Mouse (Mus musculus): ENCODE measurements around the gene Limch1. TPM values are rescaled to one million over a fixed set of nuclear protein-coding genes. Genes with fewer than 3 reads are reported as not detected.

The Limch1 gene
- polyA plus RNA-seq, 1 experiment from 2014 or later: 16.1 TPM

- Histone ChIP-seq H3K4me2 (ENCODE audit: low read length) (no peak overlapping the region), H3K4me3 (ENCODE audit: low read depth, low read length) (no peak overlapping the region), H3K36me3 (ENCODE audit: control insufficient read depth, insufficient read depth, low read length) (no peaks in the 10 kb centered on the region), H3K9me3 (ENCODE audit: control insufficient read depth, low read length) (0 out of 2 replicates have a peak, but pooled peaks cover 2% of the 10 kb centered on the region), H3K4me1 (replicated peaks; ENCODE audit: control insufficient read depth, insufficient read depth, low read length) (0 out of 2 replicates have a peak, but pooled peaks cover 3% of the 10 kb centered on the region), H3K9ac (ENCODE audit: low read length) (no peak overlapping the region), H3K27ac (ENCODE audit: low read depth) (no peak overlapping the region), H3K27me3 (replicated peaks; ENCODE audit: control insufficient read depth, insufficient read depth, low read length) (no peaks in the 10 kb centered on the region)
- ATAC-seq (replicated peaks; ENCODE audit: low FRiP score, low TSS enrichment, low read depth) (no peak), DNase-seq (ENCODE audit: low spot score) (no peak)
- WGBS: 84% methylated on average over 5 of the region's 5 CpGs
Observed at GRCm38 (mm10) chr5:66888061-66888460, 142.4 kb downstream of the Limch1 start.

GRCm38 (mm10) chr5:66889337-66889736 lies 143.7 kb downstream of the Limch1 start:
- Histone ChIP-seq H3K27me3 (replicated peaks; ENCODE audit: control insufficient read depth, insufficient read depth, low read length) (no peaks in the 10 kb centered on the region), H3K4me2 (ENCODE audit: low read length) (no peak overlapping the region), H3K9ac (ENCODE audit: low read length) (no peak overlapping the region), H3K4me3 (ENCODE audit: low read depth, low read length) (no peak overlapping the region), H3K36me3 (ENCODE audit: control insufficient read depth, insufficient read depth, low read length) (no peaks in the 10 kb centered on the region), H3K27ac (ENCODE audit: low read depth) (no peak overlapping the region), H3K9me3 (ENCODE audit: control insufficient read depth, low read length) (0 out of 2 replicates have a peak, but pooled peaks cover 2% of the 10 kb centered on the region), H3K4me1 (replicated peaks; ENCODE audit: control insufficient read depth, insufficient read depth, low read length) (no peaks in the 10 kb centered on the region)
- 89% methylated on average over 11 of the region's 11 CpGs for WGBS
- no peak for DNase-seq (ENCODE audit: low spot score)
- no peak for ATAC-seq (replicated peaks; ENCODE audit: low FRiP score, low TSS enrichment, low read depth)

GRCm38 (mm10) chr5:66895440-66896120 lies 150.0 kb downstream of the Limch1 start:
- DNase-seq (ENCODE audit: low spot score) (no peak), ATAC-seq (replicated peaks; ENCODE audit: low FRiP score, low TSS enrichment, low read depth) (no peak)
- WGBS: 80% methylated on average over 9 of the region's 9 CpGs
- no peak overlapping the region for H3K4me2 ChIP-seq (ENCODE audit: low read length)
- H3K4me1 ChIP-seq (replicated peaks; ENCODE audit: control insufficient read depth, insufficient read depth, low read length): no peaks in the 10 kb centered on the region
- H3K27ac ChIP-seq (ENCODE audit: low read depth): no peak overlapping the region
- no peaks in the 10 kb centered on the region for H3K27me3 ChIP-seq (replicated peaks; ENCODE audit: control insufficient read depth, insufficient read depth, low read length)
- H3K4me3 ChIP-seq (ENCODE audit: low read depth, low read length): no peak overlapping the region
- H3K9ac ChIP-seq (ENCODE audit: low read length): no peak overlapping the region
- no peaks in the 10 kb centered on the region for H3K36me3 ChIP-seq (ENCODE audit: control insufficient read depth, insufficient read depth, low read length)
- H3K9me3 ChIP-seq (ENCODE audit: control insufficient read depth, low read length): no peaks in the 10 kb centered on the region

GRCm38 (mm10) chr5:66897584-66897983 lies 152.0 kb downstream of the Limch1 start:
- 66% methylated on average over 5 of the region's 5 CpGs for WGBS
- Histone ChIP-seq H3K4me2 (ENCODE audit: low read length) (no peak overlapping the region), H3K9ac (ENCODE audit: low read length) (no peak overlapping the region), H3K4me1 (replicated peaks; ENCODE audit: control insufficient read depth, insufficient read depth, low read length) (no peaks in the 10 kb centered on the region), H3K9me3 (ENCODE audit: control insufficient read depth, low read length) (no peaks in the 10 kb centered on the region), H3K27ac (ENCODE audit: low read depth) (no peak overlapping the region), H3K36me3 (ENCODE audit: control insufficient read depth, insufficient read depth, low read length) (no peaks in the 10 kb centered on the region), H3K4me3 (ENCODE audit: low read depth, low read length) (no peak overlapping the region), H3K27me3 (replicated peaks; ENCODE audit: control insufficient read depth, insufficient read depth, low read length) (no peaks in the 10 kb centered on the region)
- DNase-seq (ENCODE audit: low spot score) (no peak), ATAC-seq (replicated peaks; ENCODE audit: low FRiP score, low TSS enrichment, low read depth) (no peak)

- Histone ChIP-seq H3K27me3 (replicated peaks; ENCODE audit: control insufficient read depth, insufficient read depth, low read length) (no peaks in the 10 kb centered on the region), H3K4me2 (ENCODE audit: low read length) (no peak overlapping the region), H3K9ac (ENCODE audit: low read length) (no peak overlapping the region), H3K27ac (ENCODE audit: low read depth) (no peak overlapping the region), H3K4me1 (replicated peaks; ENCODE audit: control insufficient read depth, insufficient read depth, low read length) (no peaks in the 10 kb centered on the region), H3K9me3 (ENCODE audit: control insufficient read depth, low read length) (no peaks in the 10 kb centered on the region), H3K4me3 (ENCODE audit: low read depth, low read length) (no peak overlapping the region), H3K36me3 (ENCODE audit: control insufficient read depth, insufficient read depth, low read length) (no peaks in the 10 kb centered on the region)
- ATAC-seq (replicated peaks; ENCODE audit: low FRiP score, low TSS enrichment, low read depth) (no peak), DNase-seq (ENCODE audit: low spot score) (no peak)
- WGBS: 71% methylated on average over 1 of the region's 1 CpGs
Observed at GRCm38 (mm10) chr5:66898252-66898651, 152.6 kb downstream of the Limch1 start.

- ATAC-seq (replicated peaks; ENCODE audit: low FRiP score, low TSS enrichment, low read depth) (no peak), DNase-seq (ENCODE audit: low spot score) (no peak)
- Histone ChIP-seq H3K9me3 (ENCODE audit: control insufficient read depth, low read length) (no peaks in the 10 kb centered on the region), H3K4me1 (replicated peaks; ENCODE audit: control insufficient read depth, insufficient read depth, low read length) (no peaks in the 10 kb centered on the region), H3K9ac (ENCODE audit: low read length) (no peak overlapping the region), H3K27me3 (replicated peaks; ENCODE audit: control insufficient read depth, insufficient read depth, low read length) (no peaks in the 10 kb centered on the region), H3K27ac (ENCODE audit: low read depth) (no peak overlapping the region), H3K36me3 (ENCODE audit: control insufficient read depth, insufficient read depth, low read length) (no peaks in the 10 kb centered on the region), H3K4me2 (ENCODE audit: low read length) (no peak overlapping the region), H3K4me3 (ENCODE audit: low read depth, low read length) (no peak overlapping the region)
- WGBS: 74% methylated on average over 9 of the region's 9 CpGs
Observed at GRCm38 (mm10) chr5:66898811-66899430, 153.3 kb downstream of the Limch1 start.

GRCm38 (mm10) chr5:66901116-66901515 lies 155.5 kb downstream of the Limch1 start:
- no peaks in the 10 kb centered on the region for H3K27me3 ChIP-seq (replicated peaks; ENCODE audit: control insufficient read depth, insufficient read depth, low read length)
- H3K36me3 ChIP-seq (ENCODE audit: control insufficient read depth, insufficient read depth, low read length): no peaks in the 10 kb centered on the region
- no peak for ATAC-seq (replicated peaks; ENCODE audit: low FRiP score, low TSS enrichment, low read depth)
- H3K4me1 ChIP-seq (replicated peaks; ENCODE audit: control insufficient read depth, insufficient read depth, low read length): no peaks in the 10 kb centered on the region
- no peak overlapping the region for H3K4me3 ChIP-seq (ENCODE audit: low read depth, low read length)
- H3K9me3 ChIP-seq (ENCODE audit: control insufficient read depth, low read length): no peaks in the 10 kb centered on the region
- no peak overlapping the region for H3K9ac ChIP-seq (ENCODE audit: low read length)
- DNase-seq (ENCODE audit: low spot score): no peak
- no peak overlapping the region for H3K27ac ChIP-seq (ENCODE audit: low read depth)
- H3K4me2 ChIP-seq (ENCODE audit: low read length): no peak overlapping the region
- WGBS: 97% methylated on average over 4 of the region's 4 CpGs

GRCm38 (mm10) chr5:66904835-66905234 lies 159.2 kb downstream of the Limch1 start:
- no peaks in the 10 kb centered on the region for H3K36me3 ChIP-seq (ENCODE audit: control insufficient read depth, insufficient read depth, low read length)
- no peaks in the 10 kb centered on the region for H3K9me3 ChIP-seq (ENCODE audit: control insufficient read depth, low read length)
- H3K27ac ChIP-seq (ENCODE audit: low read depth): no peak overlapping the region
- H3K4me3 ChIP-seq (ENCODE audit: low read depth, low read length): no peak overlapping the region
- H3K4me2 ChIP-seq (ENCODE audit: low read length): no peak overlapping the region
- DNase-seq (ENCODE audit: low spot score) (no peak), ATAC-seq (replicated peaks; ENCODE audit: low FRiP score, low TSS enrichment, low read depth) (no peak)
- H3K9ac ChIP-seq (ENCODE audit: low read length): no peak overlapping the region
- H3K4me1 ChIP-seq (replicated peaks; ENCODE audit: control insufficient read depth, insufficient read depth, low read length): no peaks in the 10 kb centered on the region
- WGBS: 62% methylated on average over 6 of the region's 6 CpGs
- H3K27me3 ChIP-seq (replicated peaks; ENCODE audit: control insufficient read depth, insufficient read depth, low read length): no peaks in the 10 kb centered on the region

GRCm38 (mm10) chr5:66908883-66909282 lies 163.3 kb downstream of the Limch1 start:
- no peak overlapping the region for H3K9ac ChIP-seq (ENCODE audit: low read length)
- ATAC-seq (replicated peaks; ENCODE audit: low FRiP score, low TSS enrichment, low read depth): no peak
- no peak overlapping the region for H3K4me2 ChIP-seq (ENCODE audit: low read length)
- no peaks in the 10 kb centered on the region for H3K9me3 ChIP-seq (ENCODE audit: control insufficient read depth, low read length)
- H3K4me1 ChIP-seq (replicated peaks; ENCODE audit: control insufficient read depth, insufficient read depth, low read length): no peaks in the 10 kb centered on the region
- H3K4me3 ChIP-seq (ENCODE audit: low read depth, low read length): no peak overlapping the region
- H3K36me3 ChIP-seq (ENCODE audit: control insufficient read depth, insufficient read depth, low read length): no peaks in the 10 kb centered on the region
- H3K27me3 ChIP-seq (replicated peaks; ENCODE audit: control insufficient read depth, insufficient read depth, low read length): no peaks in the 10 kb centered on the region
- H3K27ac ChIP-seq (ENCODE audit: low read depth): no peak overlapping the region
- WGBS: 86% methylated on average over 9 of the region's 9 CpGs
- no peak for DNase-seq (ENCODE audit: low spot score)
